Mouse (Mus musculus) layer of hippocampus, postnatal 25 days (tissue): ENCODE data around the gene Tie1. TPM values are rescaled to one million over a fixed set of nuclear protein-coding genes. Genes with fewer than 3 reads are reported as not detected.

Source experiments
- DNase-seq, 2 experiments: peaks; one replicate each; pipeline ENCODE4 v3.0.0; 2022; ENCODE audit warnings: mixed read lengths in 2 of 2, low spot score in 1 of 2; ENCODE audit errors: extremely low spot score in 1 of 2
- total RNA-seq, 2 experiments: library from RNA; stranded (reverse); gene quantifications; 2 replicates each; pipeline ENCODE4 v1.2.3; 2021

Gene Tie1
- total RNA-seq, 2 experiments from 2014 or later: 7.0 to 8.1 TPM

DNA sequence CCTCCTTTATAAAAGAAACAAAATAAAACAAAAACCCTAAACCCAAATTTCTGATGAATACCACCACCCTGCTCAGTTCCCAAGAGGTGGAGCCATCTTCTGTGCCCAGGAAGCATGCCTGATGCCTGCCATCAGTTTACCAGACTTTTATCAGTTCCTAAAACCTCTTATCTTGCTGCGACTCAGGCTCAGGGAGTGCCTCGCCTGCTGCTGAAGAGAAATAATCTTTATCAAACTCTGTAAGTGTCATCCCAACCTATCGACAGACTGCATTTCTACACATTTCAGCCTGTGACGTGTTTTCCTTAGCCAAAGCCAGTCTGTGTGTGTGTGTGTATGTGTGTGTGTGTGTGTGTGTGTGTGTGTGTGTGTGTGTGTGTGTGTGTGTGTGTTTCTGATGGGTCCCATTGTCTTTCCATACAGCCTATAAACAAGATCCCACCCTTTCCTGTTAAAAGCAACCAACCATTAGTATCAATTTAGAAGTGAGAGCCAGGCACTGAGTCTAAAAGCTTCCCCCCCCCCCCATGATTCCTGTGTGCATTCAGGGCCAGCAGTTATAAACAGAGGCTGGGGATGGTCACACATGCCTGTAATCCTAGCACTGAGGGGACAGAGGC, 65.2 kb downstream of the Tie1 start:
- DNase-seq: no peak

DNA sequence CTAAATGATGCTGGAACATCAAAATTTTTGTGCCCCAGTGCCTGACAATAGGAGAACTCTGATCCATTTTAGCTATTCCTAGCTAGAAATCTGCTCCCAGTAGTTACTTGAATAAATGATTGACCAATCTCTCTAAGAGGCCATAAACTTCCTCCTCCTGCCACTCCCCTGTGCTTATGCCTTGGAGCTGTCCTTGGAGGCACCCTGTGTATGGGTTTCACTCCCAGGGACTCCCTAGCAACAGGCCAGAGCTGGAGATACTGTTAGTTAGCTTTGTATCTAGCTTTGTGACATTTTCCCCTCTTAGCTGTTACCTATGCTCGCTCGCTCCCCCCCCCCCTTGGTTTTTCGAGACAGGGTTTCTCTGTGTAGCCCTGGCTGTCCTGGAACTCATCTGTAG, 68.5 kb downstream of the Tie1 start:
- no peak for DNase-seq

Other genes starting within 250 kb of the Tie1 start
- gene Ptprf, start 198.7 kb downstream of the Tie1 start, total RNA-seq: 10 to 100 TPM; 86.9 to 88.0 TPM
- 10 to 100 TPM; 31.3 to 41.2 TPM for gene Szt2, start 80.8 kb downstream of the Tie1 start, total RNA-seq
- gene Med8, start 80.7 kb downstream of the Tie1 start, total RNA-seq: 10 to 100 TPM; 58.8 to 63.2 TPM
- 10 to 100 TPM; 29.5 to 30.3 TPM for gene Elovl1, start 62.0 kb downstream of the Tie1 start, total RNA-seq
- 1 to 10 TPM; 1.1 to 1.5 TPM for gene Cdc20, start 52.7 kb downstream of the Tie1 start, total RNA-seq
- gene Mpl, start 32.5 kb downstream of the Tie1 start, total RNA-seq: under 1 TPM in 1 of 2 experiments, not detected in 1; 0.34 TPM
- not detected for gene 2610528J11Rik, start 36.9 kb upstream of the Tie1 start, total RNA-seq
- gene Tmem125, start 54.0 kb upstream of the Tie1 start, total RNA-seq: 10 to 100 TPM; 10.4 to 12.3 TPM
- under 1 TPM; 0.47 to 0.71 TPM for gene Cfap57, start 130.7 kb upstream of the Tie1 start, total RNA-seq
- 10 to 100 TPM; 56.0 to 65.6 TPM for gene Ebna1bp2, start 130.7 kb upstream of the Tie1 start, total RNA-seq
- not detected for gene Olfr62, start 168.9 kb upstream of the Tie1 start, total RNA-seq
- gene Olfr1342, start 202.7 kb upstream of the Tie1 start, total RNA-seq: not detected
- gene Olfr1341, start 213.5 kb upstream of the Tie1 start, total RNA-seq: not detected
- not detected for gene Olfr1340, start 230.1 kb upstream of the Tie1 start, total RNA-seq
- not detected for gene Olfr1339, start 242.1 kb upstream of the Tie1 start, total RNA-seq